Mouse (Mus musculus) kidney, embryonic 15.5 days (tissue): ENCODE results near the gene Ric8b. TPM values are rescaled to one million over a fixed set of nuclear protein-coding genes. Genes with fewer than 3 reads are reported as not detected.

ENCODE experiments used
- ATAC-seq: fragments of 200-750 bp; cut with Nextera tagmentation; replicated peaks from 2 replicates; pipeline ENCODE4 v1.8.0; 2017; ENCODE audit warnings: moderate TSS enrichment; ENCODE audit not compliant: low FRiP score
- H3K27ac ChIP-seq: fragments of 300-500 bp; sonication (generic); 2 replicates; pipeline ENCODE4 v1.5.1; 2015; ENCODE audit warnings: mild to moderate bottlenecking, inconsistent platforms
- H3K27me3 ChIP-seq: fragments of 300-500 bp; sonication (generic); 2 replicates; pipeline ENCODE4 v1.6.1; 2015; ENCODE audit warnings: inconsistent platforms
- H3K36me3 ChIP-seq: fragments of 300-500 bp; sonication (generic); 2 replicates; pipeline ENCODE4 v1.6.1; 2015; ENCODE audit warnings: inconsistent platforms
- H3K4me1 ChIP-seq: fragments of 300-500 bp; sonication (generic); 2 replicates; pipeline ENCODE4 v1.6.1; 2015; ENCODE audit warnings: inconsistent platforms
- H3K4me2 ChIP-seq: fragments of 300-500 bp; sonication (generic); 2 replicates; pipeline ENCODE4 v1.6.1; 2015; ENCODE audit warnings: moderate library complexity, mild to moderate bottlenecking, inconsistent platforms
- H3K4me3 ChIP-seq: fragments of 300-500 bp; sonication (generic); replicated peaks from 2 replicates; pipeline ENCODE4 v1.5.1; 2015; ENCODE audit warnings: mild to moderate bottlenecking, inconsistent platforms
- H3K9ac ChIP-seq: fragments of 300-500 bp; sonication (generic); 2 replicates; pipeline ENCODE4 v1.6.1; 2015; ENCODE audit warnings: mild to moderate bottlenecking, inconsistent platforms
- H3K9me3 ChIP-seq: fragments of 300-500 bp; sonication (generic); replicated peaks from 2 replicates; pipeline ENCODE4 v1.6.1; 2016; ENCODE audit warnings: inconsistent platforms
- WGBS: fragments of 180-500 bp; shearing (Covaris S2); methylation state at CpG from one replicate; pipeline ENCODE4 v1.1.7; 2015; ENCODE audit warnings: mixed read lengths; 5-methylcytosine and 5-hydroxymethylcytosine counted together
- polyA plus RNA-seq: library from polyadenylated mRNA; unstranded; fragments of >200 nt; fragmentation: Nextera tagmentation; extraction: Ambion mirVana; gene quantifications from 2 replicates; pipeline ENCODE4 v1.2.1, GENCODE M21; 2015

The Ric8b gene
- polyA plus RNA-seq, 1 experiment from 2014 or later, result 23.3 TPM

- Histone ChIP-seq H3K9me3 (no peaks in the 10 kb centered on the region), H3K27me3 (no peaks in the 10 kb centered on the region), H3K36me3 (no peaks in the 10 kb centered on the region), H3K4me3 (no peak overlapping the region), H3K27ac (no peak overlapping the region), H3K4me2 (no peak overlapping the region), H3K4me1 (no peaks in the 10 kb centered on the region), H3K9ac (no peak overlapping the region)
- no peak for ATAC-seq
- WGBS, result 58% methylated on average over 4 of the region's 4 CpGs
Measured at GRCm38 (mm10) chr10:85050668-85051208, 133.3 kb downstream of the Ric8b start.

GRCm38 (mm10) chr10:85052451-85052850 lies 135.0 kb downstream of the Ric8b start:
- H3K36me3 ChIP-seq, result no peaks in the 10 kb centered on the region
- H3K27ac ChIP-seq, result no peak overlapping the region
- no peaks in the 10 kb centered on the region for H3K27me3 ChIP-seq
- no peak overlapping the region for H3K9ac ChIP-seq
- H3K4me1 ChIP-seq, result no peaks in the 10 kb centered on the region
- no peaks in the 10 kb centered on the region for H3K9me3 ChIP-seq
- ATAC-seq, result no peak
- H3K4me2 ChIP-seq, result no peak overlapping the region
- H3K4me3 ChIP-seq, result no peak overlapping the region
- 16% methylated on average over 4 of the region's 4 CpGs for WGBS

- no peaks in the 10 kb centered on the region for H3K4me1 ChIP-seq
- no peak overlapping the region for H3K27ac ChIP-seq
- H3K27me3 ChIP-seq, result no peaks in the 10 kb centered on the region
- 82% methylated on average over 2 of the region's 2 CpGs for WGBS
- no peak overlapping the region for H3K9ac ChIP-seq
- H3K36me3 ChIP-seq, result no peaks in the 10 kb centered on the region
- H3K9me3 ChIP-seq, result no peaks in the 10 kb centered on the region
- no peak overlapping the region for H3K4me3 ChIP-seq
- no peak overlapping the region for H3K4me2 ChIP-seq
- ATAC-seq, result no peak
Measured at GRCm38 (mm10) chr10:85054876-85055275, 137.5 kb downstream of the Ric8b start.

Other genes with a start within 250 kb of the Ric8b start
- gene Rfx4, start 161.6 kb upstream of the Ric8b start, polyA plus RNA-seq, result 0.14 and 0.17 TPM in 2 replicates
- 0.68 and 0.99 TPM in 2 replicates for gene Fhl4, start 184.9 kb downstream of the Ric8b start, polyA plus RNA-seq
- 80.4 and 82.5 TPM in 2 replicates for gene Tmem263, start 185.0 kb downstream of the Ric8b start, polyA plus RNA-seq
- 14.9 and 15.9 TPM in 2 replicates for gene Mterf2, start 210.4 kb downstream of the Ric8b start, polyA plus RNA-seq